Mouse (Mus musculus): Measurements from ENCODE around the gene Frmpd1.

Frmpd1 gene

GRCm38 (mm10) chr4:45242163-45242562 lies 57.5 kb downstream of the Frmpd1 start:
- no peak for DNase-seq

DNA sequence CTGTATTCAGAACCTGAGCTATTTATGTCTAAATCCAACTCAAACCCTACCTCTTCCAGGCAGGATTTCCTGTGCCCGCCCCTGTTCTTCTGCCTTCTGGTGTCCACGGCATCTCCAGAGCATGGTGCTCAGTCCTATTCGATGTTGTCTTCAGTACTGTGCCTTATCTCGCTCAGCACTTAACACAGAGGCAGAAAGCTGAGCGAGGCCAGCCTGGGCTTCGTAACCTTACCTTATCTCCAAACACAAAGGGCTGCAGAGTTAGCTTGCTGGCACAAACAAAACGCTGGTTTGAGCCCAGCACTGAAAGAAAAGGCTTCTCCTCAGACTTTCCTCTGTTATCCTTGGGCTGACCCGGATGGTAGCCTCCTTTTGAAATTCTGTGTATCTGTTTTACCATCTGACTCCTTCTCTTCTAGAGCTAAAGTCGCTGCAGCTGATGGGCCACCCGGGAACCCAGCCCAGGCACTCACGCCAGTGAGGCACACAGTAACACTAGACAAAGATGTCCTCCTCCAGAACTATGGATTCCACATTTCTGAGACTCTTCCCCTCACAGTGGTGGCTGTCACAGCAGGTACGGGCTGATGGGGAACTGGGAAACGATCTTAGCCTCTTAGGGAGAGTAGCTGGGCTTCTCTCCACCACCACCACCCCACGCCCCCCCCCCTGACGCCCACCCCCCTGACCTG lies 58.7 kb downstream of the Frmpd1 start:
- no peak for DNase-seq

- no peak for DNase-seq
Observed at GRCm38 (mm10) chr4:45251265-45251664, 66.6 kb downstream of the Frmpd1 start.

DNA sequence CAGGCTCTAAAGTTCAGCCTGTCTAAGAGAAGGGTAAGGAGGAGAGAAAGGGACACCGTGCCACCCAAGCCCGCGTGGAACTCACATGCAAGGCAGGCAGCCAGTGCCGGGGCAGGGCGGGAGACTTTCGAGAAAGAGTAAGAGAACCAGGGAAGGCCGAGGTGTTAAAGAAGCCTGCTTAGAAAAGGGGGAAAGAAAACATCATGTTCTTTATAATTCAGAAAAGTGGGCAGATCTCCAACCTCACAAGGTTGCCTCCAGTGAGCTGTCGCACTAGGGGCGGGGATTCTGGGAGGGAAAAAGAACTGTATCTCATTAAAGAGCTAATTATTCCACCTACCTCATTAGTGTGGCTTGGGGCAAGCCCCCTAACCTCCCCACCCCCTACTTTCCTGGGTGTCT lies 68.2 kb downstream of the Frmpd1 start:
- DNase-seq, result no peak

DNA sequence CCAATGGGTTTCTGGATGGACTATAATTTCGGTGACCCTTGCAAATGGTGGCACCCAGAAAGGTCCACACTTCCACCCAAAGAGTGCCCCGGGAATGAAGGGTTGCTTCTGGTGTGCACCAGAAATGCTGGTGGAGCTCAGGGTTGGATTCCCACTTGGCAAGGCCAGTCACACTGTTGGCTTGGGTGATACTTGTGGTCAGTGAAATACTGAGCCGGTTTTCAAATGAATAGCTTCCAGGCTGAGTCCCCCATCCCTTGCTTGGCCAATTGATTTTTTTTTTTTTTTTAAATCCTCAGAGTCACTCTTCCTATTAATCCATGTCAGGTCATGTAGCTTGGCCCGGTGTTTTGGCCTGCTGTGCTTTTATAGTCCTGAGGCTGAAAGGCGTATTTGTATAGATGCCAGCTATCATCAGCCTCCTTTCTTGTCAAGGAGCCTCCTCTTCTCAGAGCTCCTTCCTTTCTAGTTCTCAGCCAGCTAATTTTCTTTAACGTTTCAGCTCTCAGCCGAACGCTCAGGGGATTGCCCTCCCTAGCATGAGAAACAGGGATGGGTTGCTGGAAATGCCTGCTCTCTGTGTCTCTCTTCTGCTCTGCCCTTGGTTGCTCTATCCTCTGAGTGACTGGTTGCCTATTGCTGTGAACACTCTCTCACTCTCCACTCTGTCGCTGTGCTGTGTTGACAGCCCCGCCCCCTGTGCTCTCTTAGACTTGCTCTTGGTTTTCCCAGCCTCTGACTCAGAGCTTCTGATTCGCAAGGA lies 69.3 kb downstream of the Frmpd1 start:
- DNase-seq, result no peak

GRCm38 (mm10) chr4:45259232-45259832 lies 74.7 kb downstream of the Frmpd1 start:
- DNase-seq, result no peak

DNA sequence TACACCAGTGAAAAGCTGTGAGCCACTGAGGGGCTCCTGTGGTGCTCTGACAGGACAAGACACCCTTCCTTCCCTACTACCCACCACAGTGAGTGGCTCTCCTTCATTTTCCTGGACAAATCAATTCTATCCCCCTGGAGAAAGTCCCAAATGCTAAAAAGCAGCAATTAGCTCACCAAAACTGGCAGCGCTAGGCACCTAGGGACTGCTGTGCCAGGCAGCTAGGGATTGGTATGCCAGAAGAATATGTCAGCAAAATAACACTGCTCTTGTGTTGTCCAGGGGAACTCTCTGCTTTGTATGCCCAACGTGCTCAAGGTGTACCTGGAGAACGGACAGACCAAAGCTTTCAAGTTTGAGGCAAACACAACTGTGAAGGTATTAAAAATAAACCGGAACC lies 76.9 kb downstream of the Frmpd1 start:
- DNase-seq, result no peak

GRCm38 (mm10) chr4:45267883-45268282 lies 83.2 kb downstream of the Frmpd1 start:
- DNase-seq, result no peak

DNA sequence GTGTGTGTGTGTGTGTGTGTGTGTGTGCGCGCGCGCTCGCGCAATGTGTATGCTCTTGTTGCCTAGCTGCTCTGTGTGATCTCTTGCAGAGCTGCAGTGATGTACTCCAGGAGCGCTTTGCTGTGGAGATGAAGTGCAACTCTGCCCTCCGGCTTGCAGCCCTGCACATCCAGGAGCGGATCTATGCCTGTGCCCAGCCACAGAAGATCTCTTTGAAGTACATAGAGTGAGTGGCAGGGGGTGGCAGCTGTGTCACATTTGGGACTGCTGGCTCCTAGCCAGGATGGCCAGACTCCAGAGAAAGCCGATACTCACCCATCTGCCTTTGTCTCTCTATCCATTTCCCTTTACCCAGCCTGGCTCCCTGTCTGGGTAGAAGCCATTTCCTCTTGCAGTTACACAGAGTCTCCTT lies 86.4 kb downstream of the Frmpd1 start:
- DNase-seq, result no peak

GRCm38 (mm10) chr4:45275770-45276169 lies 91.1 kb downstream of the Frmpd1 start:
- no peak for DNase-seq

- DNase-seq, result peak; percentile 22
Observed at GRCm38 (mm10) chr4:45279292-45279691, 94.6 kb downstream of the Frmpd1 start.

GRCm38 (mm10) chr4:45279981-45280548 lies 95.4 kb downstream of the Frmpd1 start:
- peak; percentile 60 for DNase-seq

- DNase-seq, result peak; percentile 29
Observed at GRCm38 (mm10) chr4:45286318-45286717, 101.6 kb downstream of the Frmpd1 start.

DNA sequence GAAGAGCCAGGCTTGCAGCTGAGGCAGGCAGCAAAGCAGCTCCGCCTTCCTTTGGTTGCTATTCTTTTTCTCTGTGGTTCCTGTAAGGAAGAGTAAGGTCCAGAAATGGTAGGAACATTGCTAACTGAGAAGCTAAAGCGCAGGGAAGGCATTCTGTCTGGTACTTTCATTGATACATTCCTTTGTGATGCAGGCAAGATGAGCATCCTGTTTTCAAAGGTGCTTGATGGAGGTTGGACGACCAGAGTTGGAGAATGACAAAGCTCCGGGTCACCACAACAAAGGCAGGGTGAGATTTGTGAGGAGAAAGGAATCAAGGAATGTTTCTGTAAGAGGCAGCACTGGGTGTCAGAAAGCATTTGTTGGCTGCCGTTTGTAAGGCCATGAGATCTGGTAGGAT lies 103.2 kb downstream of the Frmpd1 start:
- DNase-seq, result no peak

GRCm38 (mm10) chr4:45296662-45297564 lies 112.2 kb downstream of the Frmpd1 start, which contains the start of gene Trmt10b:
Gene Trmt10b (plus strand): TSS chr4:45297127.
- peak; percentile 86 for DNase-seq

DNA sequence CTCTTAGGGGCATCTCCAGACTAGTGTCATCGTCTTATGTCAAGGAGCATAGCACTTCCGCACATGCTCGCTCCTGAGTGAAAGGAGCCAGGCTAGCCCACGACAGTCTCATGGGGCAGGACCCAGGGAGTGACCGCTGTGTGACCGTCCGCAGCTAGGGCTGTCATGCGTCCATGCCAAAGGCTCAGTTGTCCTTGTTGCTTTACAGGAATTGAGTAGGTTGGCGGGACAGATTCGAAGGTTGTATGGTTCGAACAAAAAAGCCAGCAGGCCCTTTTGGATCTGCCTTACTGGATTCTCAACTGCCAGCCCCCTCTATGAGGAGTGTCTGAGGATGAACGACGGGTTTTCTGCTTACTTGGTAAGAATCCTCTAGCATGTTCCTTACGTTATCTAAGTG lies 120.9 kb downstream of the Frmpd1 start:
- no peak for DNase-seq

- DNase-seq, result peak; percentile 33
Observed at GRCm38 (mm10) chr4:45308046-45308445, 123.4 kb downstream of the Frmpd1 start.

DNA sequence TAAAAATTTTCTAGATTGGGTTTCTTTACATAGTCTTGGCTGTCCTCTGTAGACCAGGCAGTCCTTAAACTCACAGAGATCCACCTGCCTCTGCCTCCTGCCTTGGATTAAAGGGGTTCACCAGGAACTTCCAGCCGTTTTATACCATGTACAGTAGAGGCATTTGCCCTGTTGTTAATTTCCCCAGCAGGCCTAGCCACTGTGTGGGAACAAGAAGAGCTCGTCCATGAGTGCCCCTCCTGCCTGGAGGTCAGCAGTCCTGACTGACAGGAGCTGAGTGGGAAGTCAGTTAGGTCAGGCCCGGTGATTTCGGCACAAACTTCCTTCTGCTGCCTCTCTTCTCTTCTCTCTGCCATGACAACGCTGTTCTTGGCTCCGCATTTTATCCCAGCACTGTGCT lies 123.9 kb downstream of the Frmpd1 start:
- no peak for DNase-seq

DNA sequence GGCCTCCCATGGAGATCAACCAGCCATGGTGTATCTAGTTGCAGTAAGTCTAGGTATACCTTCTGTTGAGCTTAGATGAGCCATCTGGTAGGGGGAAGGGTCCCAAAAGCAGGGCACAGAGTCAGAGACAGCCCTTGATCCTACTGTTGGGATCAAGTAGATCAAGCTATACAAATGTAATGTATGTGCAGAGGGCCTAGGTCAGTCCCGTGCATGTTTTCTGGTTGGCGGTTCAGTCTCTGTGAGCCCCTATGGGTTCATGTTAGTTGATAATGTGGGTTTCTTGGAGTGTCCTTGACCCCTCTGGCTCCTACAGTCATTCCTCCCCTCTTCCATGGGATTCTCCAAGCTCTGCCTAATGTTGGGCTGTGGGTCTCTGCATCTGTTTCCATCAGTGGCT lies 126.4 kb downstream of the Frmpd1 start:
- no peak for DNase-seq

DNA sequence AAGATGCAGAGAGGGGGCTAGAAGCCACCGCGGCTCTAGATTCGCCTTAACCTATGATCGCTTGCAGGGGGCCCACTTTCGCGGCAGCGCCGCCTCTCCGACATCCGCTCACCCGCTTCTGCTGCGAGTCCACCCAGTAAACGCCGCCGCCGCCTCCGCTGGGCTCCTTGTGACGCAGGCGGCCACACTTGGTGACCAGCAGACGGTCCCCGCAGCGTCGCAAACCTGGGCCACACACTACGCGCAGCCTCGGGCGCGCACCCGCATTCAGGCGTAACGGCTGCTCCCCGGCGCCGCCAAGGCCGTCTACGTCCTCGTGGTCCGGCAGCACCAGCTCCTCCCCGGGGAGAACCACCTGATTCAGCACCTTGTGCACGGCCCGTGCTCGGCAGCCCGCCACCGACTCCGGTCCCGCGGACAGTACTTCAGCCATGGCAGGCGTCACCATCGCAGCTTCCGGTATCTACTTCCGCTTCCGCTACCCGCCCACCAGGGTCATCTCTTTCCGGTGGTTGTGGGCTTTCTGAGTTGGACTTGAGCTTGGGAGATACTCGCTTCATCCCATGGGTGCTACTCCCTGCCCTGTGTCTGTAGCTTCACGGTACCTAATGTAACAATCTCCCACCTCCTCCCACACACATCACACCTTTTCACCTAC lies 135.6 kb downstream of the Frmpd1 start:
- DNase-seq, result peak; percentile 83

DNA sequence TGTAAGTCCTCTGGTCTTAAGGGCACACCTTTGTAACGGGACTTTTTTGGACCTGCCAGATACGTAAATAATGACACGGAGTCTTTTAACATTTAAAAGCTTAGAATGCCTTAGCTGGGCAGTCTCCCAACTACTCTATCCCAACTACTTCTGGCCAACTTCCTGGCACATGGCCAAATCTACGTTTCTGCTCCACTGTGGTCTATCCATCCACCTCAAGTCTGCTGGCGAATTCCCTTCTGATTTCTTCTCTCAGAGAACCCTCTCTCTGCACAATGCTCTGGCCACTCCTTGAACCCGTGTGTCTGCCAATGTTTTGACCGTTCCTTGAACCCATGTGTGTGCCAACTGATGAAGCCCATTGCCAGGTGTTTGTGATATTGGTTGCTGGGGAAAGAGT lies 146.5 kb downstream of the Frmpd1 start:
- no peak for DNase-seq

GRCm38 (mm10) chr4:45332466-45332865 lies 147.8 kb downstream of the Frmpd1 start:
- no peak for DNase-seq

All from thymus, postnatal 4 days (tissue).